Mouse (Mus musculus) G1E (cell line): ENCODE measurements around the gene Sh3tc1. TPM values are rescaled to one million over a fixed set of nuclear protein-coding genes. Genes with fewer than 3 reads are reported as not detected.

ENCODE experiments used
- ATAC-seq: 2 replicates; pipeline ENCODE4 v1.8.0; 2016; ENCODE audit warnings: mild to moderate bottlenecking; ENCODE audit not compliant: insufficient number of reproducible peaks, poor library complexity, low FRiP score, severe bottlenecking; ENCODE audit errors: extremely low read depth
- DNase-seq: peaks from one replicate; pipeline ENCODE4 v3.0.0; 2012; ENCODE audit warnings: low spot score
- H3K27me3 ChIP-seq: 2 replicates; pipeline ENCODE4 v1.6.1; 2012; ENCODE audit warnings: mild to moderate bottlenecking, low read length, inconsistent platforms; ENCODE audit not compliant: insufficient read depth
- H3K36me3 ChIP-seq: replicated peaks from 2 replicates; pipeline ENCODE3; 2012; ENCODE audit warnings: mild to moderate bottlenecking, inconsistent platforms
- H3K4me1 ChIP-seq: 2 replicates; pipeline ENCODE4 v1.6.1; 2012; ENCODE audit warnings: low read depth, low read length, inconsistent platforms, mixed read lengths; ENCODE audit not compliant: insufficient read depth
- H3K4me3 ChIP-seq: 2 replicates; pipeline ENCODE4 v1.5.1; 2012; ENCODE audit warnings: low read depth, mild to moderate bottlenecking, inconsistent platforms, low read length, moderate library complexity, mixed read lengths
- H3K9me3 ChIP-seq: replicated peaks from 2 replicates; pipeline ENCODE4 v1.6.1; 2012; ENCODE audit warnings: inconsistent platforms
- CTCF ChIP-seq: IDR thresholded peaks from 2 replicates; pipeline ENCODE4 v1.5.1; 2012; ENCODE audit warnings: low read depth, low read length, inconsistent platforms, mixed read lengths
- GATA1 ChIP-seq: IDR thresholded peaks from 2 replicates; pipeline ENCODE4 v1.6.1; 2012; ENCODE audit warnings: borderline replicate concordance, low read length, inconsistent platforms, mixed read lengths
- GATA2 ChIP-seq: IDR thresholded peaks from 2 replicates; pipeline ENCODE4 v1.6.1; 2012; ENCODE audit warnings: low read depth, low read length, inconsistent platforms, borderline replicate concordance
- POLR2AphosphoS5 ChIP-seq: IDR thresholded peaks from 2 replicates; pipeline ENCODE4 v1.6.1; 2012; ENCODE audit warnings: low read depth, low read length, inconsistent platforms; ENCODE audit not compliant: insufficient replicate concordance
- TAL1 ChIP-seq: conservative IDR thresholded peaks from 2 replicates; pipeline ENCODE4 v1.6.1; 2012; ENCODE audit warnings: low read depth, low read length, inconsistent platforms, mixed read lengths
- polyA plus RNA-seq: library from polyadenylated mRNA; stranded (reverse); fragments of >175 nt; gene quantifications from 2 replicates; pipeline ENCODE4 v1.2.3, GENCODE M21; 2012
- total RNA-seq, 2 experiments: library from RNA; stranded (forward) in 1 of 2; stranded (reverse) in 1 of 2; fragments of 200-1000 nt in 1 of 2; fragments of >200 nt in 1 of 2; fragmentation: Nextera tagmentation in 1 of 2; gene quantifications; 2 replicates each; pipeline ENCODE4 v1.2.3; 2014 to 2017

Sh3tc1 gene
- total and polyA plus RNA-seq, 3 experiments, result 0.01 to 0.05 TPM; not detected in 1

DNA sequence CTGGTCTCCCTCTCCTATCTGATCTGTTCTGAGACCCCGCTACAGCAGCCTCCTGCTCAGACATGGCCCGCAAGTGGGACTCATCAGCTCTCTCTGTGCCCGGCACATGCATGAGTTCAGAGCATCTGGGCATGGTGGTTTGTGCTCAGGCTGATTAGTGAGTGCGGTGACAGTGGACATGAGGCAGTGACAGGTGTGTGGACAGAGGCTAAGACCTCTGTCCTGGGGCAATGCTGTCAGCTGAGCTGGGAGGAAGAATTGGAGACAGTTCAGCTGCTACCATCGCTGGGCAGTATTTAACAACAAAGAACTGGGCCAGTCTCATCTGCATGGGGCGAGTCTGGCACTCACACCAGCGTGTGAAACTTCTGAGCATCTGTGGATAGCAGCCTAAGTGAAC is 62.8 kb downstream of the Sh3tc1 start:
- no peaks in the 10 kb centered on the region; the same call in 1 of the 2 replicates for H3K27me3 ChIP-seq
- no peak for DNase-seq
- no peaks in the 10 kb centered on the region for H3K9me3 ChIP-seq
- H3K36me3 ChIP-seq, result no peaks in the 10 kb centered on the region
- TF ChIP-seq GATA1, result no peak
- no peak for TF ChIP-seq TAL1
- no peak for TF ChIP-seq CTCF
- TF ChIP-seq POLR2AphosphoS5, result no peak
- TF ChIP-seq GATA2, result no peak
- no peaks in the 10 kb centered on the region for H3K4me1 ChIP-seq
- ATAC-seq, result no peak
- H3K4me3 ChIP-seq, result no peak overlapping the region

DNA sequence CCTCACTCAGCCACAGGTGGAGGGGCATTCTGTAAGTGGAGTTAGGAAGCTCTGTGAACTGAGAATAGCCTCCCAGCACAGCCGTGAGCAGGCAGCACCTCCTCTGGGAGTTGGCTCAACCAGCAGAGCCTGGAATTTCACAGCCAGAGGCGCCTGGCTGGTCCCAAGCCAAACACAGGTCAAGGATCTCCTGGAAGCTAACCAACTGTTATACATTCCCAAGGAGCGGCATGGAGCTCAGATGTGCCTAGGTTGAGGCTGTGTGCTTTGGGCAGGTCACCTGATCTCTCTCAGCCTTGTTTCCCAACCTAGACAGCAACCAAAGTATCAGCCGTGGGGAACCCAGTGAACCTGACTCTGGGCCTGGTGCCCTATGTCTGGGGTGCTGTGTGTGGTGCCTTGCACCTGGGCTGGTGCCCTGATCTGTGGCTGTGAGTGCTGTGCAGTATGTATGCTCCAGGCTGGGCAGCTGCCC is 65.7 kb downstream of the Sh3tc1 start:
- DNase-seq, result no peak
- peaks cover 3% of the 10 kb centered on the region; the same call in 1 of the 2 replicates for H3K27me3 ChIP-seq
- no peaks in the 10 kb centered on the region for H3K4me1 ChIP-seq

GRCm38 (mm10) chr5:35673086-35673485 is 66.7 kb downstream of the Sh3tc1 start:
- H3K27me3 ChIP-seq, result peaks cover 3% of the 10 kb centered on the region; the same call in 1 of the 2 replicates
- H3K4me3 ChIP-seq, result no peak overlapping the region
- DNase-seq, result no peak
- no peak for TF ChIP-seq TAL1
- TF ChIP-seq GATA1, result no peak
- no peak for TF ChIP-seq POLR2AphosphoS5
- TF ChIP-seq CTCF, result no peak
- TF ChIP-seq GATA2, result no peak
- H3K36me3 ChIP-seq, result no peaks in the 10 kb centered on the region
- ATAC-seq, result peak; percentile 8; the same call in 1 of the 2 replicates
- H3K4me1 ChIP-seq, result no peaks in the 10 kb centered on the region
- H3K9me3 ChIP-seq, result no peaks in the 10 kb centered on the region

More for the DNA sequence above, 65.7 kb downstream of the Sh3tc1 start:
- no peaks in the 10 kb centered on the region for H3K9me3 ChIP-seq
- TF ChIP-seq GATA1, result no peak
- TF ChIP-seq GATA2, result no peak
- no peak for ATAC-seq
- no peak overlapping the region for H3K4me3 ChIP-seq
- H3K36me3 ChIP-seq, result no peaks in the 10 kb centered on the region

DNA sequence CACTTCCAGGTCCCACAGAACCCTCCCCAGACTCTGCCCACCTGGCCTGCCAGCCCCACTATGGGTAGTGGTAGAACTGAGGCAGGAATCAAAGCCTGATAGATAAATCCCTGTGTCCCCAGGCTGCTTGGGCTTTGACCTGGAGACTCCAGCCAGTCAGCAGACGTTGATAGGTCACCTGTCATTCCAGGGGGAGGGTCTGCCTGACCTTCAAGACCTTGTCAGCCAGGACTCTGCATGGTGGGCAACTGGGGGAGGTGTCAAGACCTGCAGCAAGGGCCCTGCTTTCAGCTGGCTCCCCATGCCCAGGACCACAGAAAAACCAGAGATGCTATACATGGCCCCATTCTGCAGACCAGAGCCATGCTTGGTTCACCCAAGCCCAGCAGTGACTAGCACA is 67.2 kb downstream of the Sh3tc1 start:
- ATAC-seq (no peak), DNase-seq (no peak)
- Histone ChIP-seq H3K9me3 (no peaks in the 10 kb centered on the region), H3K27me3 (peaks cover 3% of the 10 kb centered on the region; the same call in 1 of the 2 replicates), H3K4me1 (no peaks in the 10 kb centered on the region), H3K36me3 (no peaks in the 10 kb centered on the region), H3K4me3 (no peak overlapping the region)
- TF ChIP-seq POLR2AphosphoS5, result no peak
- no peak for TF ChIP-seq CTCF
- TF ChIP-seq GATA2, result no peak
- TF ChIP-seq GATA1, result no peak
- no peak for TF ChIP-seq TAL1

DNA sequence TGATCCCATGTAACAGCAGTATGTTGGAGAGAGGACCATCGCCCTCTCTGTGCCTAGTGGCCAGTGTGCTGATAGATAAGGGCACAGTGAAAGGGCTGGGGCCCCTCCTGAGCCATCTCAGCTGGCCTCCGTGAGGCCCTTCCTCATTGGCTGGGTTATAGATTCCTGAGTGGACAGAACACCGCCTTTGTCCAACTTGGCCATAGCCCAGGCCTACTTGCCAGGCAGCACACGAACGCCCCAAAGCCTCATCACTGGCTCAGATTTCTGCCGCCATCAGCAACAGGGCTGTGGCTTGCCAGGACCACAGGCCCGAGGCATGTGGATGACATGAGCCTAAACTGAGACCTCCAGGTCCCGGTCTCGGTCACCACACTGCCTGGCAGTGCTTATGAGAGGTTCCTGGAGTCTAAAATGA is 68.3 kb downstream of the Sh3tc1 start:
- no peak for ATAC-seq
- no peaks in the 10 kb centered on the region for H3K4me1 ChIP-seq
- no peaks in the 10 kb centered on the region for H3K36me3 ChIP-seq
- no peak for DNase-seq
- H3K4me3 ChIP-seq, result no peak overlapping the region
- TF ChIP-seq GATA2 (no peak), TAL1 (no peak), POLR2AphosphoS5 (no peak), GATA1 (no peak), CTCF (no peak)
- H3K9me3 ChIP-seq, result no peaks in the 10 kb centered on the region
- H3K27me3 ChIP-seq, result peaks cover 3% of the 10 kb centered on the region; the same call in 1 of the 2 replicates

- H3K4me3 ChIP-seq, result no peak overlapping the region
- peaks cover 3% of the 10 kb centered on the region; the same call in 1 of the 2 replicates for H3K27me3 ChIP-seq
- no peaks in the 10 kb centered on the region for H3K4me1 ChIP-seq
- ATAC-seq (no peak), DNase-seq (no peak)
- TF ChIP-seq GATA1 (no peak), POLR2AphosphoS5 (no peak), GATA2 (no peak), CTCF (no peak), TAL1 (no peak)
- no peaks in the 10 kb centered on the region for H3K36me3 ChIP-seq
- no peaks in the 10 kb centered on the region for H3K9me3 ChIP-seq
Observed at GRCm38 (mm10) chr5:35670412-35670801, 69.4 kb downstream of the Sh3tc1 start.
